ENCODE assay signal across 9 mouse cellular contexts in the genomic region with DNA sequence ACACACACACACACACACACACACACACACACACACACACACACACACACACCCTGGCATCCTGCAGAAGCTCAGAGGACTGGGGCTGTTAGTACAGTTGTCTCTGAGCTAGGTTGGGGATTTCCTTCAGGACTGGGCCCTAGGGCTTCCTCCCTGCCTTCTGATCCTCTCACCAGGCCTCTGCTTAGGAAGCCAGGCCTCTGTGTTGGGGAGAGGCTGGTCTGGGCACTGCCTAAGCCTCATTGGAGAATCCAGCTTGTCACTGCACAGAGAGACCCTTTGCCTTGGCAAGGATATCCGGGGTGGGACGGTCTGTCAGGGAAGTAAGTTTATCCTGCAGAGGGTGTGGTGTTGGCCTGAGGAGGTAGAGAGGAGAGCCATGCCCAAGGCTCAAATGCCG. TPM values are rescaled to one million over a fixed set of nuclear protein-coding genes. Genes with fewer than 3 reads are reported as not detected.
DNase-seq lines count a peak whose midpoint lies in the region; ATAC-seq lines count a peak whose summit lies in the region.
"Had no signal": no experiment of that assay in that cellular context is flagged by ENCODE, and none has a peak within 500 bp of the region (broad histone marks: within the 10 kb centered on the region; RNA-seq: fewer than 3 reads in every experiment).

No protein-coding gene starts in this region.

- H3K27ac ChIP-seq in kidney, embryonic 16.5 days (ENCODE audit: low read length), result peak overlapping the region; percentile 95

- 37% methylated on average over 3 of the region's 3 CpGs for WGBS in kidney, embryonic 16.5 days

- H3K36me3 ChIP-seq in kidney, embryonic 16.5 days (ENCODE audit: insufficient read depth, low read length), result no peaks in the 10 kb centered on the region
- H3K36me3 ChIP-seq: G1E had no signal

- no peaks in the 10 kb centered on the region for H3K27me3 ChIP-seq in kidney, embryonic 16.5 days (ENCODE audit: insufficient read depth, low read length)

- H3K9me3 ChIP-seq in kidney, embryonic 16.5 days (ENCODE audit: low read length), result no peaks in the 10 kb centered on the region
- H3K9me3 ChIP-seq: G1E had no signal

- peak; percentile 95 for DNase-seq in heart, adult 11 months
- DNase-seq in heart, postnatal 14 days, result no peak
- DNase-seq in left cerebral cortex, postnatal 4 days, result no peak
- DNase-seq in layer of hippocampus, adult 9-10 months (ENCODE audit: low spot score), result no peak
- no peak for DNase-seq in Muller cell, postnatal 12 days (ENCODE audit: inconsistent ontology term)

- intact Hi-C loops in heart, postnatal 14 days (cut with DNase I), result no loop called here
- intact Hi-C loops in left cerebral cortex, postnatal 4 days (cut with DNase I), result no loop called here

- peaks cover 65% of the 10 kb centered on the region for H3K4me1 ChIP-seq in kidney, embryonic 16.5 days (ENCODE audit: insufficient read depth, low read length)

- peak overlapping the region; percentile 58 for H3K4me3 ChIP-seq in kidney, embryonic 16.5 days (ENCODE audit: low read length)

- peak overlapping the region; percentile 74 for H3K9ac ChIP-seq in kidney, embryonic 16.5 days (replicated peaks; ENCODE audit: low read length)

- ATAC-seq in common myeloid progenitor, adult 5-6 weeks (replicated peaks; ENCODE audit: low read depth, poor library complexity, severe bottlenecking), result 0 out of 2 replicates have a peak, but pooled peaks have one; percentile 5
- no peak for ATAC-seq in kidney, embryonic 16.5 days (ENCODE audit: low FRiP score, low TSS enrichment)
- 0 out of 2 replicates have a peak, but pooled peaks have one; percentile 12 for ATAC-seq in megakaryocyte progenitor cell, adult 5-6 weeks (replicated peaks; ENCODE audit: poor library complexity)

- peak overlapping the region; percentile 73 for H3K4me2 ChIP-seq in kidney, embryonic 16.5 days (replicated peaks; ENCODE audit: low read depth, low read length)

RNA-seq across cellular contexts. Expression of gene Csrp1, which starts 10.4 kb away (rescaled TPM):
- total RNA-seq in heart, postnatal 14 days (2021), result 10 to 100 TPM; 60.3 to 66.0 TPM
- 161 and 170 TPM in 2 replicates for total RNA-seq in common myeloid progenitor, adult 5-6 weeks (2017)
- polyA plus RNA-seq in kidney, embryonic 16.5 days (2015; fragmentation: Nextera tagmentation; extraction: Ambion mirVana), result 141 and 157 TPM in 2 replicates
- 103 and 106 TPM in 2 replicates for total RNA-seq in megakaryocyte progenitor cell, adult 5-6 weeks (2015)
- total RNA-seq in megakaryocyte progenitor cell, adult 5-6 weeks (2017), result 104 and 113 TPM in 2 replicates
- total RNA-seq in left cerebral cortex, postnatal 4 days (2021), result 10 to 100 TPM; 31.2 to 32.8 TPM

RNA-seq across cellular contexts. Expression of gene Phlda3, which starts 35.6 kb away (rescaled TPM):
- 10 to 100 TPM; 17.2 to 18.4 TPM for total RNA-seq in heart, postnatal 14 days (2021)
- total RNA-seq in common myeloid progenitor, adult 5-6 weeks (2017), result 1.6 and 2.2 TPM in 2 replicates
- 79.6 and 87.5 TPM in 2 replicates for polyA plus RNA-seq in kidney, embryonic 16.5 days (2015; fragmentation: Nextera tagmentation; extraction: Ambion mirVana)
- 0.61 and 1.1 TPM in 2 replicates for total RNA-seq in megakaryocyte progenitor cell, adult 5-6 weeks (2015)
- not detected in 2 replicates for total RNA-seq in megakaryocyte progenitor cell, adult 5-6 weeks (2017)
- total RNA-seq in left cerebral cortex, postnatal 4 days (2021), result 10 to 100 TPM; 11.2 to 12.9 TPM

RNA-seq across cellular contexts. Expression of gene Tnni1, which starts 48.9 kb away (rescaled TPM):
- 10 to 100 TPM; 18.6 to 29.4 TPM for total RNA-seq in heart, postnatal 14 days (2021)
- total RNA-seq in common myeloid progenitor, adult 5-6 weeks (2017), result not detected in 2 replicates
- polyA plus RNA-seq in kidney, embryonic 16.5 days (2015; fragmentation: Nextera tagmentation; extraction: Ambion mirVana), result 21.9 and 23.5 TPM in 2 replicates
- not detected in 2 replicates for total RNA-seq in megakaryocyte progenitor cell, adult 5-6 weeks (2015)
- not detected in 2 replicates for total RNA-seq in megakaryocyte progenitor cell, adult 5-6 weeks (2017)
- total RNA-seq in left cerebral cortex, postnatal 4 days (2021), result not detected

Comparison
In these comparisons a context has a peak if more than half of its experiments do, and no peak if none do; other contexts are left out.
1. RNA of gene Tnni1, which starts 48.9 kb away (total RNA-seq): 18.6 to 29.4 TPM in heart, postnatal 14 days; not detected in left cerebral cortex, postnatal 4 days, not detected in common myeloid progenitor, adult 5-6 weeks and not detected in megakaryocyte progenitor cell, adult 5-6 weeks; every median in the first group is over 10 times any median in the second.